Mouse (Mus musculus): ENCODE data around the gene Pphln1. TPM values are rescaled to one million over a fixed set of nuclear protein-coding genes. Genes with fewer than 3 reads are reported as not detected.

Pphln1 gene
- polyA plus RNA-seq, 1 experiment: 21.5 TPM

GRCm38 (mm10) chr15:93397269-93397668 lies 881 bp upstream of the Pphln1 start:
- H3K4me3 ChIP-seq (replicated peaks; ENCODE audit: extremely low read depth, low read depth, low read length): peak overlapping the region; percentile 97
- no peak for TF ChIP-seq CTCF (IDR thresholded peaks at IDR 0.05; ENCODE audit: insufficient read depth, low read length)
- no peak for TF ChIP-seq POLR2A (IDR thresholded peaks at IDR 0.05; ENCODE audit: borderline replicate concordance, extremely low read depth, low read depth, low read length)
- 2% methylated on average over 11 of the region's 11 CpGs for WGBS
- peaks cover 15% of the 10 kb centered on the region; the same call in 1 of the 2 replicates for H3K4me1 ChIP-seq (ENCODE audit: control insufficient read depth, insufficient read depth, low read length)
- DNase-seq: no peak

GRCm38 (mm10) chr15:93398699-93399540 lies 770 bp downstream of the Pphln1 start:
- 8% methylated on average over 36 of the region's 36 CpGs for WGBS
- TF ChIP-seq POLR2A (IDR thresholded peaks at IDR 0.05; ENCODE audit: borderline replicate concordance, extremely low read depth, low read depth, low read length) (no peak), CTCF (IDR thresholded peaks at IDR 0.05; ENCODE audit: insufficient read depth, low read length) (no peak)
- Histone ChIP-seq H3K4me1 (ENCODE audit: control insufficient read depth, insufficient read depth, low read length) (peaks cover 15% of the 10 kb centered on the region; the same call in 1 of the 2 replicates), H3K4me3 (replicated peaks; ENCODE audit: extremely low read depth, low read depth, low read length) (peak overlapping the region; percentile 97)
- DNase-seq: no peak

- no peak for DNase-seq
- 62% methylated on average over 4 of the region's 4 CpGs for WGBS
- TF ChIP-seq CTCF (IDR thresholded peaks at IDR 0.05; ENCODE audit: insufficient read depth, low read length) (no peak), POLR2A (IDR thresholded peaks at IDR 0.05; ENCODE audit: borderline replicate concordance, extremely low read depth, low read depth, low read length) (no peak)
These were observed 3.3 kb downstream of the Pphln1 start for GRCm38 (mm10) chr15:93401446-93401845.

GRCm38 (mm10) chr15:93402730-93403129 lies 4.6 kb downstream of the Pphln1 start:
- TF ChIP-seq POLR2A (IDR thresholded peaks at IDR 0.05; ENCODE audit: borderline replicate concordance, extremely low read depth, low read depth, low read length) (no peak), CTCF (IDR thresholded peaks at IDR 0.05; ENCODE audit: insufficient read depth, low read length) (no peak)
- no peak for DNase-seq
- H3K4me3 ChIP-seq (replicated peaks; ENCODE audit: extremely low read depth, low read depth, low read length): no peak overlapping the region
- 95% methylated on average over 2 of the region's 2 CpGs for WGBS
- H3K4me1 ChIP-seq (ENCODE audit: control insufficient read depth, insufficient read depth, low read length): peaks cover 7% of the 10 kb centered on the region

More at GRCm38 (mm10) chr15:93401446-93401845, 3.3 kb downstream of the Pphln1 start:
- Histone ChIP-seq H3K4me3 (replicated peaks; ENCODE audit: extremely low read depth, low read depth, low read length) (no peak overlapping the region), H3K4me1 (ENCODE audit: control insufficient read depth, insufficient read depth, low read length) (peaks cover 15% of the 10 kb centered on the region)

- TF ChIP-seq CTCF (IDR thresholded peaks at IDR 0.05; ENCODE audit: insufficient read depth, low read length) (no peak), POLR2A (IDR thresholded peaks at IDR 0.05; ENCODE audit: borderline replicate concordance, extremely low read depth, low read depth, low read length) (no peak)
- Histone ChIP-seq H3K4me3 (replicated peaks; ENCODE audit: extremely low read depth, low read depth, low read length) (no peak overlapping the region), H3K4me1 (ENCODE audit: control insufficient read depth, insufficient read depth, low read length) (no peaks in the 10 kb centered on the region; the same call in none of the 2 replicates)
- no peak for DNase-seq
These were observed 6.7 kb downstream of the Pphln1 start for GRCm38 (mm10) chr15:93404849-93405248.

GRCm38 (mm10) chr15:93405446-93405986 lies 7.4 kb downstream of the Pphln1 start:
- Histone ChIP-seq H3K4me1 (ENCODE audit: control insufficient read depth, insufficient read depth, low read length) (no peaks in the 10 kb centered on the region; the same call in none of the 2 replicates), H3K4me3 (replicated peaks; ENCODE audit: extremely low read depth, low read depth, low read length) (no peak overlapping the region)
- WGBS: 76% methylated on average over 7 of the region's 7 CpGs
- no peak for DNase-seq
- TF ChIP-seq POLR2A (IDR thresholded peaks at IDR 0.05; ENCODE audit: borderline replicate concordance, extremely low read depth, low read depth, low read length) (no peak), CTCF (IDR thresholded peaks at IDR 0.05; ENCODE audit: insufficient read depth, low read length) (no peak)

- no peaks in the 10 kb centered on the region; the same call in none of the 2 replicates for H3K4me1 ChIP-seq (ENCODE audit: control insufficient read depth, insufficient read depth, low read length)
- no peak overlapping the region for H3K4me3 ChIP-seq (replicated peaks; ENCODE audit: extremely low read depth, low read depth, low read length)
- no peak for DNase-seq
- 95% methylated on average over 5 of the region's 5 CpGs for WGBS
- TF ChIP-seq CTCF (IDR thresholded peaks at IDR 0.05; ENCODE audit: insufficient read depth, low read length) (no peak), POLR2A (IDR thresholded peaks at IDR 0.05; ENCODE audit: borderline replicate concordance, extremely low read depth, low read depth, low read length) (no peak)
These were observed 8.3 kb downstream of the Pphln1 start for GRCm38 (mm10) chr15:93406492-93406891.

- no peak for DNase-seq
- H3K4me3 ChIP-seq (replicated peaks; ENCODE audit: extremely low read depth, low read depth, low read length): no peak overlapping the region
- no peaks in the 10 kb centered on the region; the same call in 1 of the 2 replicates for H3K4me1 ChIP-seq (ENCODE audit: control insufficient read depth, insufficient read depth, low read length)
- no peak for TF ChIP-seq POLR2A (IDR thresholded peaks at IDR 0.05; ENCODE audit: borderline replicate concordance, extremely low read depth, low read depth, low read length)
- WGBS: 89% methylated on average over 3 of the region's 3 CpGs
These were observed 14.3 kb downstream of the Pphln1 start for GRCm38 (mm10) chr15:93412445-93412844.

GRCm38 (mm10) chr15:93414456-93414855 lies 16.3 kb downstream of the Pphln1 start:
- 92% methylated on average over 9 of the region's 9 CpGs for WGBS
- H3K4me3 ChIP-seq (replicated peaks; ENCODE audit: extremely low read depth, low read depth, low read length): no peak overlapping the region
- DNase-seq: no peak
- H3K4me1 ChIP-seq (ENCODE audit: control insufficient read depth, insufficient read depth, low read length): no peaks in the 10 kb centered on the region; the same call in 1 of the 2 replicates
- no peak for TF ChIP-seq CTCF (IDR thresholded peaks at IDR 0.05; ENCODE audit: insufficient read depth, low read length)
- TF ChIP-seq POLR2A (IDR thresholded peaks at IDR 0.05; ENCODE audit: borderline replicate concordance, extremely low read depth, low read depth, low read length): no peak
